Mouse (Mus musculus) intestine, embryonic 16.5 days (tissue): ENCODE measurements at regions not wholly inside any gene's neighbourhood (a gene's known extent, or its start where the extent isn't known, plus 50 kb on each side); places are given as distances from the start of the nearest gene placed in this dataset.

Source experiments
- ATAC-seq: fragments of 200-750 bp; cut with Nextera tagmentation; 2 replicates; pipeline ENCODE4 v1.8.0; 2017; ENCODE audit warnings: moderate TSS enrichment, moderate library complexity
- H3K27ac ChIP-seq: fragments of 300-500 bp; sonication (generic); 2 replicates; pipeline ENCODE4 v1.5.1; 2014; ENCODE audit warnings: mild to moderate bottlenecking, low read length
- H3K27me3 ChIP-seq: fragments of 300-500 bp; sonication (generic); replicated peaks from 2 replicates; pipeline ENCODE4 v1.6.1; 2014; ENCODE audit warnings: low read length, control low read depth, mixed read lengths; ENCODE audit not compliant: control insufficient read depth, insufficient read depth
- H3K36me3 ChIP-seq: fragments of 300-500 bp; sonication (generic); 2 replicates; pipeline ENCODE4 v1.6.1; 2014; ENCODE audit warnings: low read length, control low read depth; ENCODE audit not compliant: control insufficient read depth, insufficient read depth
- H3K4me1 ChIP-seq: fragments of 300-500 bp; sonication (generic); 2 replicates; pipeline ENCODE4 v1.6.1; 2014; ENCODE audit warnings: low read length, control low read depth, mixed read lengths; ENCODE audit not compliant: control insufficient read depth, insufficient read depth
- H3K4me2 ChIP-seq: fragments of 300-500 bp; sonication (generic); 2 replicates; pipeline ENCODE4 v1.6.1; 2014; ENCODE audit warnings: low read depth, low read length, control low read depth
- H3K4me3 ChIP-seq: fragments of 300-500 bp; sonication (generic); 2 replicates; pipeline ENCODE4 v1.5.1; 2014; ENCODE audit warnings: mild to moderate bottlenecking, low read length
- H3K9ac ChIP-seq: fragments of 300-500 bp; sonication (generic); 2 replicates; pipeline ENCODE4 v1.6.1; 2014; ENCODE audit warnings: low read depth, low read length
- H3K9me3 ChIP-seq: fragments of 300-500 bp; sonication (generic); 2 replicates; pipeline ENCODE4 v1.6.1; 2016; ENCODE audit warnings: low read length, control low read depth; ENCODE audit not compliant: control insufficient read depth
- WGBS: fragments of 180-500 bp; shearing (Covaris S2); extraction: QIAGEN DNeasy Blood & Tissue Kit; methylation state at CpG from one replicate; pipeline ENCODE4 v1.1.7; 2014; 5-methylcytosine and 5-hydroxymethylcytosine counted together

GRCm38 (mm10) chr2:48706188-48706587, 107.7 kb upstream of the Acvr2a start:
- no peaks in the 10 kb centered on the region for H3K9me3 ChIP-seq

GRCm38 (mm10) chr2:48716206-48716605, 97.7 kb upstream of the Acvr2a start:
- no peaks in the 10 kb centered on the region for H3K36me3 ChIP-seq
- ATAC-seq = no peak
- H3K27me3 ChIP-seq = no peaks in the 10 kb centered on the region
- no peak overlapping the region for H3K9ac ChIP-seq
- no peaks in the 10 kb centered on the region for H3K4me1 ChIP-seq
- H3K4me2 ChIP-seq = no peak overlapping the region
- 90% methylated on average over 4 of the region's 4 CpGs for WGBS
- H3K4me3 ChIP-seq = no peak overlapping the region
- H3K9me3 ChIP-seq = no peaks in the 10 kb centered on the region
- H3K27ac ChIP-seq = no peak overlapping the region

More at GRCm38 (mm10) chr2:48706188-48706587, 107.7 kb upstream of the Acvr2a start:
- ATAC-seq = no peak
- Histone ChIP-seq H3K4me1 (no peaks in the 10 kb centered on the region), H3K27me3 (no peaks in the 10 kb centered on the region), H3K4me3 (no peak overlapping the region), H3K27ac (no peak overlapping the region), H3K9ac (no peak overlapping the region), H3K4me2 (no peak overlapping the region), H3K36me3 (no peaks in the 10 kb centered on the region)
- WGBS = 36% methylated on average over 5 of the region's 5 CpGs

- 73% methylated on average over 1 of the region's 1 CpGs for WGBS
- H3K27me3 ChIP-seq = no peaks in the 10 kb centered on the region
- no peak overlapping the region for H3K9ac ChIP-seq
- no peaks in the 10 kb centered on the region for H3K36me3 ChIP-seq
- no peaks in the 10 kb centered on the region for H3K4me1 ChIP-seq
- no peak overlapping the region for H3K27ac ChIP-seq
- no peaks in the 10 kb centered on the region for H3K9me3 ChIP-seq
- no peak for ATAC-seq
- no peak overlapping the region for H3K4me2 ChIP-seq
- H3K4me3 ChIP-seq = no peak overlapping the region
Observed at GRCm38 (mm10) chr2:48717770-48718169, 96.1 kb upstream of the Acvr2a start.

GRCm38 (mm10) chr2:48718261-48718660, 95.6 kb upstream of the Acvr2a start:
- WGBS = 73% methylated on average over 2 of the region's 2 CpGs
- Histone ChIP-seq H3K9ac (no peak overlapping the region), H3K27ac (no peak overlapping the region), H3K27me3 (no peaks in the 10 kb centered on the region), H3K4me1 (no peaks in the 10 kb centered on the region), H3K9me3 (no peaks in the 10 kb centered on the region), H3K4me2 (no peak overlapping the region), H3K4me3 (no peak overlapping the region), H3K36me3 (no peaks in the 10 kb centered on the region)
- ATAC-seq = no peak

GRCm38 (mm10) chr2:48730780-48731179, 83.1 kb upstream of the Acvr2a start:
- ATAC-seq = no peak
- H3K36me3 ChIP-seq = no peaks in the 10 kb centered on the region
- WGBS = 42% methylated on average over 8 of the region's 8 CpGs
- no peak overlapping the region for H3K4me2 ChIP-seq
- no peak overlapping the region for H3K27ac ChIP-seq
- peaks cover 3% of the 10 kb centered on the region; the same call in 1 of the 2 replicates for H3K4me1 ChIP-seq
- H3K4me3 ChIP-seq = no peak overlapping the region
- no peaks in the 10 kb centered on the region for H3K9me3 ChIP-seq
- H3K9ac ChIP-seq = no peak overlapping the region
- no peaks in the 10 kb centered on the region for H3K27me3 ChIP-seq

DNA sequence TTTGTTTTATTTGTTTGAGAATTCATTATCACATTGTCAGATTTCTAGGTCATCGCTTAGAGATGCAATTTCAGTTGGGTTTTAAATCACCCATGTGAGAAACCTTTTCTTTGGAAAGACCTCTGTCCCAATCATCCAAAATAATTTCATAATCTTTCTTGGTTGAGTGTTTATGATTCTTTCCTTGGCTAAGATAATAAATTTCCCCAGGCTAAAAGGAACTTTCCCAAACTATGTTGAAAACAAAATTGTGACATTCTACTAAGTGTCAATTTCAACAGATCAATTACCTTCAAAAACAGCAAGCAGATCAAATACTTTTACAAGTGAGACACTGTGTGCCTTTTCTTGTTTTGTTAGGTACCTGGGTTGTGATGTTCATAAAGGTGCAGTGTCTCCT, 80.0 kb upstream of the Acvr2a start:
- Histone ChIP-seq H3K4me2 (no peak overlapping the region), H3K4me3 (no peak overlapping the region), H3K27me3 (no peaks in the 10 kb centered on the region), H3K9ac (no peak overlapping the region), H3K4me1 (peaks cover 3% of the 10 kb centered on the region; the same call in 1 of the 2 replicates), H3K9me3 (no peaks in the 10 kb centered on the region), H3K36me3 (no peaks in the 10 kb centered on the region), H3K27ac (no peak overlapping the region)
- 93% methylated on average over 1 of the region's 1 CpGs for WGBS
- no peak for ATAC-seq

GRCm38 (mm10) chr2:48734521-48734920, 79.4 kb upstream of the Acvr2a start:
- H3K36me3 ChIP-seq = no peaks in the 10 kb centered on the region
- H3K4me3 ChIP-seq = no peak overlapping the region
- no peak for ATAC-seq
- no peak overlapping the region for H3K4me2 ChIP-seq
- H3K27me3 ChIP-seq = no peaks in the 10 kb centered on the region
- no peaks in the 10 kb centered on the region for H3K9me3 ChIP-seq
- no peak overlapping the region for H3K27ac ChIP-seq
- peaks cover 3% of the 10 kb centered on the region; the same call in 1 of the 2 replicates for H3K4me1 ChIP-seq
- no peak overlapping the region for H3K9ac ChIP-seq
- WGBS = 75% methylated on average over 6 of the region's 6 CpGs

- 54% methylated on average over 2 of the region's 2 CpGs for WGBS
- Histone ChIP-seq H3K4me3 (no peak overlapping the region), H3K9ac (no peak overlapping the region), H3K4me2 (no peak overlapping the region), H3K27ac (no peak overlapping the region), H3K27me3 (no peaks in the 10 kb centered on the region), H3K36me3 (no peaks in the 10 kb centered on the region), H3K9me3 (no peaks in the 10 kb centered on the region), H3K4me1 (no peaks in the 10 kb centered on the region)
- ATAC-seq = 0 out of 2 replicates have a peak, but pooled peaks have one; percentile 38
Observed at GRCm38 (mm10) chr2:48736312-48736711, 77.6 kb upstream of the Acvr2a start.
